Mouse (Mus musculus) CH12.LX (cell line): ENCODE data around the gene Pou2f1. TPM values are rescaled to one million over a fixed set of nuclear protein-coding genes. Genes with fewer than 3 reads are reported as not detected.

ENCODE experiments used
- DNase-seq: peaks from one replicate; pipeline ENCODE4 v3.0.0-alpha.2; 2013; ENCODE audit errors: extremely low read depth
- H3K27ac ChIP-seq: 2 replicates; pipeline ENCODE4 v1.5.1; 2012; ENCODE audit warnings: low read depth, mild to moderate bottlenecking, control low read depth, moderate library complexity; ENCODE audit not compliant: insufficient read depth
- H3K27me3 ChIP-seq: replicated peaks from 2 replicates; pipeline ENCODE3; 2012; ENCODE audit warnings: inconsistent platforms
- H3K36me3 ChIP-seq, 2 experiments: replicated peaks in 1 of 2; 2 replicates each; pipeline versions ENCODE3 to v1.6.1; 2012; ENCODE audit warnings: inconsistent platforms in 1 of 2, low read length in 1 of 2, mild to moderate bottlenecking in 1 of 2, mixed read lengths in 1 of 2, moderate library complexity in 1 of 2; ENCODE audit not compliant: control insufficient read depth in 1 of 2, insufficient read depth in 1 of 2
- H3K4me1 ChIP-seq, 2 experiments: 2 replicates each; pipeline ENCODE4 v1.6.1; 2012; ENCODE audit warnings: inconsistent platforms in 1 of 2, moderate library complexity in 1 of 2; ENCODE audit not compliant: insufficient read depth in 2 of 2, control insufficient read depth in 1 of 2
- H3K4me2 ChIP-seq: 2 replicates; pipeline ENCODE4 v1.6.1; 2012; ENCODE audit warnings: low read depth, mild to moderate bottlenecking, control low read depth; ENCODE audit not compliant: poor library complexity, insufficient read depth, severe bottlenecking
- H3K4me3 ChIP-seq, 3 experiments: fragments of 150-350 bp in 1 of 3; sonication (generic) in 1 of 3; replicated peaks in 1 of 3; 2 replicates each; pipeline versions ENCODE3 to v1.5.1; 2011 to 2012; ENCODE audit warnings: low read depth in 2 of 3, low read length in 2 of 3, mild to moderate bottlenecking in 2 of 3, moderate library complexity in 2 of 3, control low read depth in 1 of 3, improper control_type of control experiment in 1 of 3, inconsistent platforms in 1 of 3, mixed read lengths in 1 of 3; ENCODE audit not compliant: poor library complexity in 1 of 3
- H3K79me2 ChIP-seq: replicated peaks from 2 replicates; pipeline ENCODE4 v1.6.1; 2012; ENCODE audit warnings: mild to moderate bottlenecking, moderate library complexity; ENCODE audit not compliant: control insufficient read depth, poor library complexity, insufficient read depth, severe bottlenecking; ENCODE audit errors: extremely low read depth
- H3K9ac ChIP-seq: 2 replicates; pipeline ENCODE4 v1.6.1; 2012; ENCODE audit warnings: low read depth, mild to moderate bottlenecking, control low read depth, moderate library complexity; ENCODE audit not compliant: insufficient read depth
- H3K9me3 ChIP-seq: replicated peaks from 2 replicates; pipeline ENCODE3; 2012; ENCODE audit warnings: low read length, inconsistent platforms, mixed read lengths
- BHLHE40 ChIP-seq: IDR thresholded peaks from 2 replicates; pipeline ENCODE4 v1.6.1; 2011; ENCODE audit warnings: mild to moderate bottlenecking, low read depth, low read length, improper control_type of control experiment
- CHD2 ChIP-seq: IDR thresholded peaks from 2 replicates; pipeline ENCODE4 v1.6.1; 2011; ENCODE audit warnings: low read length, improper control_type of control experiment
- CTCF ChIP-seq, 2 experiments: IDR thresholded peaks in 1 of 2; conservative IDR thresholded peaks in 1 of 2; 2 replicates each; pipeline ENCODE4 v1.5.1; 2011 to 2012; ENCODE audit warnings: low read depth in 2 of 2, low read length in 2 of 2, improper control_type of control experiment in 1 of 2, inconsistent platforms in 1 of 2, mild to moderate bottlenecking in 1 of 2, moderate library complexity in 1 of 2
- E2F4 ChIP-seq: IDR thresholded peaks from 2 replicates; pipeline ENCODE4 v1.6.1; 2011; ENCODE audit warnings: low read depth, low read length, improper control_type of control experiment; ENCODE audit not compliant: insufficient replicate concordance
- ELF1 ChIP-seq: IDR thresholded peaks from 2 replicates; pipeline ENCODE4 v1.6.1; 2014; ENCODE audit warnings: low read depth, mild to moderate bottlenecking, inconsistent platforms, low read length, improper control_type of control experiment
- GABPA ChIP-seq: IDR thresholded peaks from 2 replicates; pipeline ENCODE4 v1.6.1; 2012; ENCODE audit warnings: low read depth, low read length, improper control_type of control experiment, inconsistent platforms; ENCODE audit not compliant: insufficient replicate concordance
- IRF4 ChIP-seq: IDR thresholded peaks from 2 replicates; pipeline ENCODE4 v1.6.1; 2014; ENCODE audit warnings: low read depth, mild to moderate bottlenecking, inconsistent platforms, low read length, improper control_type of control experiment
- JUN ChIP-seq: IDR thresholded peaks from 2 replicates; pipeline ENCODE4 v1.6.1; 2011; ENCODE audit warnings: low read depth, mild to moderate bottlenecking, low read length, improper control_type of control experiment, moderate library complexity; ENCODE audit not compliant: insufficient read depth
- KAT2A ChIP-seq: IDR thresholded peaks from 2 replicates; pipeline ENCODE4 v1.6.1; 2012; ENCODE audit warnings: low read length, improper control_type of control experiment, inconsistent platforms; ENCODE audit not compliant: insufficient replicate concordance
- MAFK ChIP-seq: IDR thresholded peaks from 2 replicates; pipeline ENCODE4 v1.6.1; 2011; ENCODE audit warnings: low read length, improper control_type of control experiment; ENCODE audit not compliant: insufficient replicate concordance
- MAX ChIP-seq: IDR thresholded peaks from 2 replicates; pipeline ENCODE4 v1.6.1; 2011; ENCODE audit warnings: low read length, improper control_type of control experiment
- MEF2A ChIP-seq: IDR thresholded peaks from 2 replicates; pipeline ENCODE4 v1.6.1; 2014; ENCODE audit warnings: low read depth, mild to moderate bottlenecking, inconsistent platforms, low read length, improper control_type of control experiment, borderline replicate concordance
- MXI1 ChIP-seq: IDR thresholded peaks from 2 replicates; pipeline ENCODE4 v1.6.1; 2011; ENCODE audit warnings: mild to moderate bottlenecking, low read depth, low read length, improper control_type of control experiment
- MYC ChIP-seq: IDR thresholded peaks from 2 replicates; pipeline ENCODE4 v1.6.1; 2011; ENCODE audit warnings: low read depth, mild to moderate bottlenecking, improper control_type of control experiment, low read length
- NRF1 ChIP-seq: IDR thresholded peaks from 2 replicates; pipeline ENCODE4 v1.6.1; 2014; ENCODE audit warnings: low read depth, mild to moderate bottlenecking, inconsistent platforms, low read length, improper control_type of control experiment, moderate library complexity
- PAX5 ChIP-seq: IDR thresholded peaks from 2 replicates; pipeline ENCODE4 v1.6.1; 2012; ENCODE audit warnings: low read length, inconsistent platforms, mixed read lengths
- POLR2A ChIP-seq: IDR thresholded peaks from 2 replicates; pipeline ENCODE4 v1.6.1; 2011; ENCODE audit warnings: low read depth, mild to moderate bottlenecking, improper control_type of control experiment, low read length
- POLR2AphosphoS2 ChIP-seq: IDR thresholded peaks from 2 replicates; pipeline ENCODE4 v1.6.1; 2011; ENCODE audit warnings: low read depth, low read length, improper control_type of control experiment
- RAD21 ChIP-seq: IDR thresholded peaks from 2 replicates; pipeline ENCODE4 v1.6.1; 2011; ENCODE audit warnings: low read depth, mild to moderate bottlenecking, low read length, improper control_type of control experiment, moderate library complexity
- SIN3A ChIP-seq: IDR thresholded peaks from 2 replicates; pipeline ENCODE4 v1.6.1; 2012; ENCODE audit warnings: low read length, improper control_type of control experiment, inconsistent platforms
- SMC3 ChIP-seq: IDR thresholded peaks from 2 replicates; pipeline ENCODE4 v1.6.1; 2011; ENCODE audit warnings: low read depth, low read length, improper control_type of control experiment
- TBP ChIP-seq: conservative IDR thresholded peaks from 2 replicates; pipeline ENCODE4 v1.6.1; 2011; ENCODE audit warnings: low read depth, low read length, improper control_type of control experiment
- TCF12 ChIP-seq: IDR thresholded peaks from 2 replicates; pipeline ENCODE4 v1.6.1; 2014; ENCODE audit warnings: low read depth, mild to moderate bottlenecking, inconsistent platforms, low read length, improper control_type of control experiment
- USF1 ChIP-seq: IDR thresholded peaks from 2 replicates; pipeline ENCODE4 v1.6.1; 2014; ENCODE audit warnings: low read depth, mild to moderate bottlenecking, inconsistent platforms, low read length, improper control_type of control experiment
- USF2 ChIP-seq: conservative IDR thresholded peaks from 2 replicates; pipeline ENCODE4 v1.6.1; 2011; ENCODE audit warnings: low read depth, low read length, improper control_type of control experiment
- ZC3H11A ChIP-seq: IDR thresholded peaks from 2 replicates; pipeline ENCODE4 v1.6.1; 2012; ENCODE audit warnings: low read depth, mild to moderate bottlenecking, inconsistent platforms, low read length, improper control_type of control experiment
- ZMIZ1 ChIP-seq: IDR thresholded peaks from 2 replicates; pipeline ENCODE4 v1.6.1; 2012; ENCODE audit warnings: low read depth, mild to moderate bottlenecking, inconsistent platforms, low read length, improper control_type of control experiment
- ZNF384 ChIP-seq: IDR thresholded peaks from 2 replicates; pipeline ENCODE4 v1.6.1; 2012; ENCODE audit warnings: low read depth, low read length, improper control_type of control experiment, inconsistent platforms
- dilution Hi-C: fragments of 300-500 bp; cut with MboI; formaldehyde crosslinking; loops from 2 replicates; pipeline ENCODE4 v1.14.3; 2020; ENCODE audit warnings: low sequenced_read_pairs; ENCODE audit not compliant: extremely low pct_unique_long_range_greater_than_20kb, extremely low pct_ligation_motif_present
- in situ Hi-C: fragments of 300-500 bp; cut with MboI; formaldehyde crosslinking; loops from 3 replicates; pipeline ENCODE4 v1.14.3; 2019; ENCODE audit warnings: low sequenced_read_pairs, low pct_ligation_motif_present, low pct_unique_long_range_greater_than_20kb, mixed read lengths
- polyA plus RNA-seq: library from polyadenylated mRNA; unstranded; fragments of >175 nt; gene quantifications from 2 replicates; pipeline ENCODE4 v1.2.1, GENCODE M21; 2012; ENCODE audit warnings: low read depth; ENCODE audit not compliant: insufficient read length
- total RNA-seq, 2 experiments: library from RNA; depleted of rRNA; stranded (reverse); fragments of 300-350 nt in 1 of 2; fragments of >200 nt in 1 of 2; gene quantifications; 2 replicates each; pipeline ENCODE4 v1.2.3; 2012 to 2014

Gene Pou2f1
- total and polyA plus RNA-seq, 3 experiments, result 6.4 to 18.3 (median 7.4) TPM

DNA sequence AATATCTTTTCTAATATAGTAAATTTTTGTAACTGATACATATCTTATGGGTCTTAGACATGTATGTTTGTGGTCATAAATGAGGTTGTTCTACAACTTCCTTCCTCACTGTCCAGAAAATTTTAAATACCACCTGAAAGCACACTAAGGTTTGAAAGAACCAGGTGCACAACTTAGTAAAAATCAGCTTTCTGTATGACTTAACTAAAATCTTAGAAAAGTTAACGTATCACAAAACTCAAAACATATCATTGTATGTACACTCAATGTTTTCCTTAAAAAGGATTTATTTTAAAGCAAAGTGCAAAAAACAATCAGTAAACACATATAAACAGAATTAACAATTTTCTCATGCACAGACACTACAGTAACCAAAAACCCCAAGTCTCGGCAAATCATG is 69.6 kb downstream of the Pou2f1 start (continued):
- TF ChIP-seq ZNF384 (no peak), SMC3 (no peak), GABPA (no peak), ZC3H11A (no peak), ZMIZ1 (no peak), POLR2AphosphoS2 (no peak), MYC (0 out of 2 replicates have a peak, but pooled peaks have one; percentile 30), RAD21 (no peak), POLR2A (no peak), MAX (no peak), KAT2A (no peak), MAFK (no peak), CTCF (conservative IDR thresholded peaks at IDR 0.05 in 1 of 2, IDR thresholded peaks at IDR 0.05 in 1 of 2; ENCODE audit: low read depth in 2 of 2, low read length in 2 of 2) (no peak), E2F4 (no peak), SIN3A (no peak), MXI1 (no peak)

DNA sequence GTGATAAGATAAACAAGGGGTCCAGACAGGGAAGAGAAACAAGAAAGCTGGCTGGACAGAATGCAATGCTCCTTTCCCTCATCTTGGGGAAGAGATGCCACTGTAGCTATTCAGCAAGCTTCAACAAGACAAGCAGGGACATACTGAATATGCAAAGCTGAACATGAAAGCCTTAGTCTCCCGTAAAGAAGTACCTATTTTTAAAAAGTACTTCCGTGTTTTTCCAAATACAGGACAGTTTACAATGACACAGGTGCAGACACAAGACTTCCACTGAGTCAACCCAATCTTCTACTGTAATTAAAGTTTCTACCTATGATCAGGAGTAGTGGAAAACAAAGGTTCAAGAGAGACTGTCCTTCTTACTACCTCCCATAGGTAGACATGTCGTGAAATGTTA is 72.0 kb downstream of the Pou2f1 start:
- Histone ChIP-seq H3K4me2 (peak overlapping the region; percentile 99), H3K36me3 (no peaks in the 10 kb centered on the region), H3K4me3 (peak overlapping the region; percentile 29 to 40 (median 36)), H3K27ac (peak overlapping the region; percentile 86), H3K79me2 (peaks cover 24% of the 10 kb centered on the region), H3K4me1 (peaks cover 4 to 49% of the 10 kb centered on the region in 2 experiments), H3K9ac (peak overlapping the region; percentile 82), H3K9me3 (no peaks in the 10 kb centered on the region), H3K27me3 (no peaks in the 10 kb centered on the region)
- TF ChIP-seq TCF12 (peak; percentile 18; the same call in 1 of the 2 replicates), USF1 (no peak), SMC3 (no peak), ELF1 (peak; percentile 73; the same call in 1 of the 2 replicates), TBP (0 out of 2 replicates have a peak, but pooled peaks have one; percentile 19), NRF1 (no peak), IRF4 (0 out of 2 replicates have a peak, but pooled peaks have one; percentile 34), USF2 (no peak), CHD2 (no peak), MEF2A (peak; percentile 82), MAFK (no peak), BHLHE40 (0 out of 2 replicates have a peak, but pooled peaks have one; percentile 14), PAX5 (no peak), SIN3A (no peak), POLR2A (peak; percentile 32; the same call in 1 of the 2 replicates), JUN (peak; percentile 3; the same call in 1 of the 2 replicates)
- dilution Hi-C loops, result no loop called here
- in situ Hi-C loops, result loop anchor here (10.0 kb wide), 1 partner anchor 64 kb away; no protein-coding TSS in a partner anchor
- DNase-seq, result peak; percentile 45
